In genomic region chr10:7792751-7793385, GRCm38 (mm10) we compare ENCODE assay signal across 8 mouse cellular contexts. TPM values are rescaled to one million over a fixed set of nuclear protein-coding genes. Genes with fewer than 3 reads are reported as not detected.
DNase-seq lines count a peak whose midpoint lies in the region; ATAC-seq lines count a peak whose summit lies in the region.

TSS of gene Ginm1 (minus strand) at chr10:7792824.
TSS of gene Ppil4 (plus strand) at chr10:7792891.

- WGBS in hindbrain, embryonic 13.5 days = under 1% methylated on average over 52 of the region's 52 CpGs

- H3K4me1 ChIP-seq in hindbrain, embryonic 13.5 days (replicated peaks) = peaks cover 24% of the 10 kb centered on the region

- H3K27ac ChIP-seq in hindbrain, embryonic 13.5 days = peak within 1 kb of the TSS; percentile 74

- H3K9me3 ChIP-seq in hindbrain, embryonic 13.5 days = no peaks in the 10 kb centered on the region

- peak within 1 kb of the TSS; percentile 74 for H3K4me3 ChIP-seq in hindbrain, embryonic 13.5 days

- peak; percentile 95 for ATAC-seq in hindbrain, embryonic 13.5 days (ENCODE audit: low FRiP score)

- peak within 1 kb of the TSS; percentile 82 for H3K9ac ChIP-seq in hindbrain, embryonic 13.5 days

- H3K4me2 ChIP-seq in hindbrain, embryonic 13.5 days = peak within 1 kb of the TSS; percentile 83

- H3K27me3 ChIP-seq in hindbrain, embryonic 13.5 days = no peaks in the 10 kb centered on the region

- peaks cover 35% of the 10 kb centered on the region for H3K36me3 ChIP-seq in hindbrain, embryonic 13.5 days

- DNase-seq in Muller cell, postnatal 12 days (ENCODE audit: inconsistent ontology term) = peak; percentile 89
- peak; percentile 91 for DNase-seq in cerebellum, adult 9-11 months
- DNase-seq in frontal cortex, postnatal 10 days (ENCODE audit: low spot score in 2 of 2) = peak; percentile 82 to 91
- peak; percentile 85 for DNase-seq in layer of hippocampus, postnatal 25 days (ENCODE audit: extremely low spot score in 1 of 2, low spot score in 1 of 2)
- peak; percentile 89 for DNase-seq in lung, postnatal 25 days (ENCODE audit: low spot score)
- DNase-seq in retina, embryonic 14.5 days (ENCODE audit: low spot score) = peak; percentile 96
- DNase-seq in thymus, postnatal 4 days = peak; percentile 94

RNA-seq across cellular contexts. Expression of gene Ginm1, which starts in this region (rescaled TPM):
- 49.3 and 54.5 TPM in 2 replicates for polyA plus RNA-seq in hindbrain, embryonic 13.5 days (2015; fragmentation: Nextera tagmentation; extraction: Ambion mirVana)
- 10 to 100 TPM; 18.8 to 20.6 TPM for total RNA-seq in layer of hippocampus, postnatal 25 days (2021)

RNA-seq across cellular contexts. Expression of gene Ppil4, which starts in this region (rescaled TPM):
- 49.1 and 49.7 TPM in 2 replicates for polyA plus RNA-seq in hindbrain, embryonic 13.5 days (2015; fragmentation: Nextera tagmentation; extraction: Ambion mirVana)
- total RNA-seq in layer of hippocampus, postnatal 25 days (2021) = 10 to 100 TPM; 31.9 to 32.1 TPM

Comparison
In these comparisons a context has a peak if more than half of its experiments do, and no peak if none do; other contexts are left out.
1. Peak in every context shown above with its lines: DNase-seq, ATAC-seq, H3K4me3 ChIP-seq and H3K27ac ChIP-seq.